ENCODE assay signal across 8 mouse cellular contexts in genomic region chr14:76936051-76936450, GRCm38 (mm10).
DNase-seq lines count a peak whose midpoint lies in the region; TF ChIP-seq lines count a peak whose summit lies in the region.
"Not testable (repeated sequence)": the region's sequence is repeated elsewhere in the genome, so short reads cannot be mapped to it uniquely, and the experiment has no call there.

No protein-coding gene starts in this region.

- DNase-seq in adrenal gland, adult (ENCODE audit: inconsistent age in 2 of 2, low spot score in 1 of 2): peak; percentile 69 to 81
- DNase-seq in adrenal gland, adult 8-10 months: peak; percentile 59
- DNase-seq in adrenal gland, postnatal 14 days: peak; percentile 38
- peak; percentile 14 for DNase-seq in heart, adult 11 months
- DNase-seq in kidney, adult 2 months: peak; percentile 45
- DNase-seq in kidney, postnatal 10 days: peak; percentile 22
- DNase-seq in kidney, postnatal 25 days: peak; percentile 28 to 55
- peak; percentile 36 for DNase-seq in ovary, postnatal 36 days (ENCODE audit: low spot score)

- H3K4me3 ChIP-seq in kidney, adult 2 months (ENCODE audit: insufficient read depth, low read depth, low read length): not testable (repeated sequence)

- TF ChIP-seq CTCF in kidney, adult 2 months (conservative IDR thresholded peaks at IDR 0.05; ENCODE audit: insufficient read depth, insufficient read length, low read depth, low read length): not testable (repeated sequence)

- TF ChIP-seq POLR2A in kidney, adult 2 months (IDR thresholded peaks at IDR 0.05; ENCODE audit: low read depth, low read length): not testable (repeated sequence)

- not testable (repeated sequence) for H3K27me3 ChIP-seq in kidney, adult 2 months (replicated peaks; ENCODE audit: control insufficient read depth, insufficient read depth, low read length)

- H3K4me1 ChIP-seq in kidney, adult 2 months (ENCODE audit: control insufficient read depth, insufficient read depth, low read length): peaks cover 22% of the 10 kb centered on the region

- H3K27ac ChIP-seq in kidney, adult 2 months (ENCODE audit: insufficient read depth, low read depth, low read length): not testable (repeated sequence)

- not testable (repeated sequence) for H3K36me3 ChIP-seq in kidney, adult 2 months (ENCODE audit: control insufficient read depth, insufficient read depth, low read length)

- WGBS in kidney, adult 2 months: 30% methylated on average over 4 of the region's 4 CpGs

Comparison
In these comparisons a context has a peak if more than half of its experiments do, and no peak if none do; other contexts are left out.
1. DNase-seq: peak in every context shown above with its lines; median percentile 75 in adrenal gland, adult; 59 in adrenal gland, adult 8-10 months; 45 in kidney, adult 2 months; 42 in kidney, postnatal 25 days; 38 in adrenal gland, postnatal 14 days; 36 in ovary, postnatal 36 days; 22 in kidney, postnatal 10 days; 14 in heart, adult 11 months.